Comparison of ENCODE assay signal across 29 mouse cellular contexts in genomic region chr4:45990427-45991135, GRCm38 (mm10). TPM values are rescaled to one million over a fixed set of nuclear protein-coding genes. Genes with fewer than 3 reads are reported as not detected.
DNase-seq lines count a peak whose midpoint lies in the region; ATAC-seq and TF ChIP-seq lines count a peak whose summit lies in the region.
"Had no signal": no experiment of that assay in that cellular context is flagged by ENCODE, and none has a peak within 500 bp of the region (broad histone marks: within the 10 kb centered on the region; RNA-seq: fewer than 3 reads in every experiment).

No protein-coding gene starts in this region.

- H3K79me2 ChIP-seq in heart, adult 2 months (replicated peaks; ENCODE audit: control insufficient read depth, insufficient read depth, low read length), result no peaks in the 10 kb centered on the region

- H3K36me3 ChIP-seq in heart, adult 2 months (ENCODE audit: control insufficient read depth, insufficient read depth, low read length), result peaks cover 6% of the 10 kb centered on the region
- 0 out of 2 replicates have a peak, but pooled peaks cover 2% of the 10 kb centered on the region for H3K36me3 ChIP-seq in intestine, embryonic 16.5 days (ENCODE audit: control insufficient read depth, insufficient read depth, low read length)
- H3K36me3 ChIP-seq in intestine, embryonic 15.5 days, result no peaks in the 10 kb centered on the region; the same call in 1 of the 2 replicates
- H3K36me3 ChIP-seq in lung, embryonic 16.5 days (ENCODE audit: control insufficient read depth, insufficient read depth, low read length), result no peaks in the 10 kb centered on the region; the same call in 1 of the 2 replicates
- H3K36me3 ChIP-seq: G1E; hindbrain, embryonic 12.5 days; limb, embryonic 12.5 days had no signal

- WGBS in heart, adult 2 months, result 41% methylated on average over 6 of the region's 6 CpGs
- 29% methylated on average over 6 of the region's 6 CpGs for WGBS in intestine, embryonic 16.5 days
- 21% methylated on average over 6 of the region's 6 CpGs for WGBS in intestine, embryonic 15.5 days
- 22% methylated on average over 6 of the region's 6 CpGs for WGBS in lung, embryonic 16.5 days

- H3K4me1 ChIP-seq in heart, adult 2 months (ENCODE audit: control insufficient read depth, insufficient read depth, low read length), result peaks cover 3% of the 10 kb centered on the region
- H3K4me1 ChIP-seq in intestine, embryonic 16.5 days (ENCODE audit: control insufficient read depth, insufficient read depth, low read length), result peaks cover 6% of the 10 kb centered on the region
- peaks cover 5% of the 10 kb centered on the region; the same call in 1 of the 2 replicates for H3K4me1 ChIP-seq in intestine, embryonic 15.5 days (replicated peaks)
- H3K4me1 ChIP-seq in lung, embryonic 16.5 days (replicated peaks; ENCODE audit: control insufficient read depth, insufficient read depth, low read length), result peaks cover 5% of the 10 kb centered on the region; the same call in 1 of the 2 replicates
- H3K4me1 ChIP-seq: forebrain, embryonic 13.5 days; hindbrain, embryonic 12.5 days; limb, embryonic 12.5 days; liver, embryonic 15.5 days had no signal

- TF ChIP-seq POLR2A in heart, adult 2 months (IDR thresholded peaks at IDR 0.05; ENCODE audit: insufficient read depth, low read depth, low read length), result no peak

- ATAC-seq in intestine, embryonic 16.5 days, result peak; percentile 80
- no peak for ATAC-seq in intestine, embryonic 15.5 days
- no peak for ATAC-seq in lung, embryonic 16.5 days (ENCODE audit: low read depth)
- ATAC-seq: forebrain, embryonic 13.5 days; hindbrain, postnatal 0 days had no signal

- H3K27me3 ChIP-seq in heart, adult 2 months (ENCODE audit: control insufficient read depth, insufficient read depth, low read length), result no peaks in the 10 kb centered on the region
- H3K27me3 ChIP-seq in intestine, embryonic 16.5 days (replicated peaks; ENCODE audit: control insufficient read depth, insufficient read depth, low read length), result no peaks in the 10 kb centered on the region
- H3K27me3 ChIP-seq in intestine, embryonic 15.5 days (replicated peaks), result no peaks in the 10 kb centered on the region
- H3K27me3 ChIP-seq in lung, embryonic 16.5 days (ENCODE audit: control insufficient read depth, insufficient read depth, low read depth, low read length), result no peaks in the 10 kb centered on the region
- H3K27me3 ChIP-seq: forebrain, embryonic 13.5 days; hindbrain, embryonic 12.5 days; limb, embryonic 12.5 days; liver, embryonic 15.5 days had no signal

- H3K4me2 ChIP-seq in intestine, embryonic 16.5 days (ENCODE audit: low read depth, low read length), result no peak overlapping the region
- no peak overlapping the region for H3K4me2 ChIP-seq in intestine, embryonic 15.5 days (replicated peaks)
- no peak overlapping the region for H3K4me2 ChIP-seq in lung, embryonic 16.5 days (ENCODE audit: low read depth, low read length)
- H3K4me2 ChIP-seq: forebrain, embryonic 13.5 days; hindbrain, embryonic 12.5 days; limb, embryonic 12.5 days; liver, embryonic 15.5 days had no signal

- no peaks in the 10 kb centered on the region for H3K9me3 ChIP-seq in intestine, embryonic 16.5 days (ENCODE audit: control insufficient read depth, low read length)
- H3K9me3 ChIP-seq in intestine, embryonic 15.5 days, result no peaks in the 10 kb centered on the region
- no peaks in the 10 kb centered on the region for H3K9me3 ChIP-seq in lung, embryonic 16.5 days (ENCODE audit: control insufficient read depth, low read length)
- H3K9me3 ChIP-seq: forebrain, embryonic 13.5 days; G1E; hindbrain, embryonic 12.5 days; limb, embryonic 12.5 days; liver, embryonic 15.5 days had no signal

- H3K9ac ChIP-seq in heart, adult 2 months (ENCODE audit: low read depth, low read length), result no peak overlapping the region
- H3K9ac ChIP-seq in intestine, embryonic 16.5 days (ENCODE audit: low read depth, low read length), result no peak overlapping the region
- H3K9ac ChIP-seq in intestine, embryonic 15.5 days, result no peak overlapping the region
- H3K9ac ChIP-seq in lung, embryonic 16.5 days (ENCODE audit: low read length), result no peak overlapping the region
- H3K9ac ChIP-seq: forebrain, embryonic 13.5 days; hindbrain, embryonic 12.5 days; limb, embryonic 12.5 days; liver, embryonic 15.5 days had no signal

- TF ChIP-seq EP300 in heart, adult 2 months (IDR thresholded peaks at IDR 0.05; ENCODE audit: insufficient read depth, low read depth, low read length), result no peak

- H3K4me3 ChIP-seq in heart, adult 2 months, result no peak overlapping the region
- no peak overlapping the region for H3K4me3 ChIP-seq in intestine, embryonic 16.5 days (ENCODE audit: low read length)
- H3K4me3 ChIP-seq in intestine, embryonic 15.5 days (replicated peaks), result no peak overlapping the region
- H3K4me3 ChIP-seq in lung, embryonic 16.5 days (ENCODE audit: low read length), result no peak overlapping the region
- H3K4me3 ChIP-seq: forebrain, embryonic 13.5 days; hindbrain, embryonic 12.5 days; left cerebral cortex, adult 2 months; limb, embryonic 12.5 days; liver, embryonic 15.5 days had no signal

- DNase-seq in heart, adult 2 months, result no peak
- no peak for DNase-seq in heart, postnatal 10 days
- DNase-seq in lung, postnatal 4 days, result no peak
- peak; percentile 26 for DNase-seq in ZHBTc4 (ENCODE audit: low read depth, low spot score)
- no peak for DNase-seq in T-cell, adult 2 months (ENCODE audit: low spot score)
- DNase-seq: adrenal gland, postnatal 14 days; cerebellum, adult 11 months; cerebellum, adult 9-10 months; cerebellum, postnatal 36 days; gastrocnemius, postnatal 14 days; kidney, adult 11 months; kidney, postnatal 14 days; midbrain, embryonic 14.5 days; right cerebral cortex, adult 18-20 months; spleen, adult 18-20 months; thymus, adult 2 months; thymus, postnatal 36 days had no signal

- H3K27ac ChIP-seq in heart, adult 2 months, result peak overlapping the region; percentile 49
- H3K27ac ChIP-seq in intestine, embryonic 16.5 days (ENCODE audit: low read length), result peak overlapping the region; percentile 33; the same call in 1 of the 2 replicates
- no peak overlapping the region for H3K27ac ChIP-seq in intestine, embryonic 15.5 days
- H3K27ac ChIP-seq in lung, embryonic 16.5 days (ENCODE audit: low read length), result peak overlapping the region; percentile 31
- H3K27ac ChIP-seq: forebrain, embryonic 13.5 days; hindbrain, embryonic 12.5 days; hindbrain, postnatal 0 days; left cerebral cortex, adult 2 months; limb, embryonic 12.5 days; liver, embryonic 15.5 days had no signal

- TF ChIP-seq CTCF in heart, adult 2 months (IDR thresholded peaks at IDR 0.05), result no peak

- intact Hi-C loops in heart, adult 2 months (cut with DNase I), result no loop called here
- intact Hi-C loops in heart, postnatal 10 days (cut with DNase I), result no loop called here

RNA-seq across cellular contexts. Expression of gene Tdrd7, which starts 25.4 kb away (rescaled TPM):
- total RNA-seq in heart, adult 2 months (2021), result 10 to 100 TPM; 11.2 to 12.6 TPM
- 6.2 and 11.4 TPM in 2 replicates for polyA plus RNA-seq in heart, adult 2 months (2012; rRNA removed)
- 10 to 100 TPM; 16.9 to 18.5 TPM for total RNA-seq in heart, postnatal 10 days (2021)
- 31.5 and 36.6 TPM in 2 replicates for polyA plus RNA-seq in intestine, embryonic 16.5 days (2015; fragmentation: Nextera tagmentation; extraction: Ambion mirVana)
- 27.1 and 29.0 TPM in 2 replicates for polyA plus RNA-seq in intestine, embryonic 15.5 days (2015; fragmentation: Nextera tagmentation; extraction: Ambion mirVana)
- 18.8 and 21.5 TPM in 2 replicates for polyA plus RNA-seq in lung, embryonic 16.5 days (2015; fragmentation: Nextera tagmentation; extraction: Ambion mirVana)

RNA-seq across cellular contexts. Expression of gene Tmod1, which starts 48.2 kb away (rescaled TPM):
- total RNA-seq in heart, adult 2 months (2021), result 100 to 1,000 TPM; 250 to 264 TPM
- 142 and 220 TPM in 2 replicates for polyA plus RNA-seq in heart, adult 2 months (2012; rRNA removed)
- total RNA-seq in heart, postnatal 10 days (2021), result 100 to 1,000 TPM; 263 to 279 TPM
- polyA plus RNA-seq in intestine, embryonic 16.5 days (2015; fragmentation: Nextera tagmentation; extraction: Ambion mirVana), result 3.2 and 4.0 TPM in 2 replicates
- 3.2 and 3.3 TPM in 2 replicates for polyA plus RNA-seq in intestine, embryonic 15.5 days (2015; fragmentation: Nextera tagmentation; extraction: Ambion mirVana)
- 10.8 and 11.4 TPM in 2 replicates for polyA plus RNA-seq in lung, embryonic 16.5 days (2015; fragmentation: Nextera tagmentation; extraction: Ambion mirVana)
- total RNA-seq: granulocyte monocyte progenitor cell, adult 5-6 weeks had no signal
- polyA plus RNA-seq: liver, adult 2 months had no signal

Comparison
In these comparisons a context has a peak if more than half of its experiments do, and no peak if none do; other contexts are left out.
1. RNA of gene Tmod1, which starts 48.2 kb away (polyA plus RNA-seq): 142 to 220 TPM in heart, adult 2 months; 10.8 to 11.4 TPM in lung, embryonic 16.5 days, 3.2 to 4.0 TPM in intestine, embryonic 16.5 days and 3.2 to 3.3 TPM in intestine, embryonic 15.5 days; every median in the first group is over 10 times any median in the second.